Mouse (Mus musculus) ES-Bruce4 (cell line): ENCODE data around the gene Stx5a. TPM values are rescaled to one million over a fixed set of nuclear protein-coding genes. Genes with fewer than 3 reads are reported as not detected.

ENCODE experiments used
- H3K27ac ChIP-seq: 2 replicates; pipeline ENCODE4 v1.5.1; 2012; ENCODE audit warnings: low read length, inconsistent platforms; ENCODE audit not compliant: insufficient read depth
- H3K27me3 ChIP-seq: 2 replicates; pipeline ENCODE4 v1.6.1; 2012; ENCODE audit warnings: mild to moderate bottlenecking, low read length, inconsistent platforms; ENCODE audit not compliant: control insufficient read depth, poor library complexity, insufficient read depth, severe bottlenecking
- H3K36me3 ChIP-seq: 2 replicates; pipeline ENCODE4 v1.6.1; 2012; ENCODE audit warnings: inconsistent platforms, mild to moderate bottlenecking, low read length, moderate library complexity; ENCODE audit not compliant: control insufficient read depth, poor library complexity, insufficient read depth, severe bottlenecking
- H3K4me1 ChIP-seq: one replicate; pipeline ENCODE4 v1.8.1; 2011; ENCODE audit warnings: low read length; ENCODE audit not compliant: control insufficient read depth, insufficient read depth
- H3K4me3 ChIP-seq: 2 replicates; pipeline ENCODE4 v1.5.1; 2011; ENCODE audit warnings: low read depth, mild to moderate bottlenecking, low read length
- H3K9ac ChIP-seq: 2 replicates; pipeline ENCODE4 v1.6.1; 2012; ENCODE audit warnings: low read depth, mild to moderate bottlenecking, inconsistent platforms; ENCODE audit not compliant: poor library complexity, severe bottlenecking
- H3K9me3 ChIP-seq: replicated peaks from 2 replicates; pipeline ENCODE4 v1.6.1; 2012; ENCODE audit warnings: mild to moderate bottlenecking, low read length, inconsistent platforms; ENCODE audit not compliant: control insufficient read depth, poor library complexity, insufficient read depth, severe bottlenecking
- CTCF ChIP-seq: IDR thresholded peaks from one replicate; pipeline ENCODE4 v1.8.1; 2011; ENCODE audit warnings: low read depth, low read length
- EP300 ChIP-seq: IDR thresholded peaks from 2 replicates; pipeline ENCODE4 v1.6.1; 2011; ENCODE audit warnings: low read depth, low read length; ENCODE audit not compliant: insufficient read depth
- POLR2A ChIP-seq: IDR thresholded peaks from one replicate; pipeline ENCODE4 v1.8.1; 2011; ENCODE audit warnings: low read length; ENCODE audit not compliant: insufficient read depth
- polyA plus RNA-seq: library from polyadenylated mRNA; stranded (reverse); fragments of >200 nt; gene quantifications from 2 replicates; pipeline ENCODE4 v1.2.4, GENCODE M21; 2011; ENCODE audit warnings: low read depth; ENCODE audit not compliant: missing spikeins, insufficient read depth, insufficient read length

Stx5a gene
- polyA plus RNA-seq, 1 experiment, result 47.1 TPM

GRCm38 (mm10) chr19:8703571-8703970, 37.6 kb upstream of the Stx5a start:
- Histone ChIP-seq H3K9ac (no peak overlapping the region), H3K4me1 (peaks cover 3% of the 10 kb centered on the region), H3K36me3 (peaks cover 21% of the 10 kb centered on the region), H3K4me3 (no peak overlapping the region), H3K27ac (0 out of 2 replicates have a peak overlapping the region, but pooled peaks have one; percentile 49), H3K9me3 (no peaks in the 10 kb centered on the region), H3K27me3 (no peaks in the 10 kb centered on the region)
- no peak for TF ChIP-seq POLR2A
- TF ChIP-seq EP300, result no peak
- TF ChIP-seq CTCF, result no peak

DNA sequence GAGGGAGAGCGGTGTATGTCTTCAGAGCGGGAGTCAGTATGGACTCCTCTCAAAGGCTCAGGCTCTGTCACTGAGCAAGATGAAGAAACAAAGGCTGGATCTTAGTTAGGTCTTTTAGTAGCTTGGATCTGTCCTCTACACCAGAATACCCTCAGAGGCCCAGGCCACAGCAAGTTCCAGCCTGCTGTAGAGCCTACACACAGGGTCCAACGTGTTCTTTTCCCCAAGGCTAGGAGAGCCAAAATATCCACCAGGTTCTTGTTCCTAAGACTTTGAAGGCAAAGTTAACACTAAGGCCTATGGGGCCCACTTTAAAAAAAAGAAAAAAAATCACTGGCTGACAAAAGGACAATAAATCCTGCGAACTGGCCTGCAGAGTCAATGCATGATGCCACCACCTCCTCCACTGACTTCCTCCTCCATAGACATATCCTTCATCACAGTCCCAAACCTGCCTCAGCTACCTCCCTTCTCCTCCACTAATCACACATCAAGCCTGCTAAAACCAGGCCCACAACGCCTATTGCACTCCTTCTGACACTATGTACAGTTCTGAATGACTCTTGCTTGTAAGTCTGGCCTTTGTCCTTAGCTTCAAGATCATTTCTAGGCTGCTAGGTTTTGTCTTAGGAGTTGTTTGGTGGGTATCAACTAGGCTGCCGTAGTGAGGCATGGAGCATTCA, 36.0 kb upstream of the Stx5a start:
- Histone ChIP-seq H3K36me3 (peaks cover 37% of the 10 kb centered on the region), H3K9ac (no peak overlapping the region), H3K27me3 (no peaks in the 10 kb centered on the region), H3K4me3 (no peak overlapping the region), H3K4me1 (peaks cover 3% of the 10 kb centered on the region), H3K27ac (peak overlapping the region; percentile 73), H3K9me3 (no peaks in the 10 kb centered on the region)
- TF ChIP-seq CTCF, result no peak
- no peak for TF ChIP-seq POLR2A
- TF ChIP-seq EP300, result no peak

- no peak for TF ChIP-seq CTCF
- TF ChIP-seq POLR2A, result no peak
- no peak for TF ChIP-seq EP300
- Histone ChIP-seq H3K36me3 (peaks cover 47% of the 10 kb centered on the region), H3K27ac (peak overlapping the region; percentile 76)
Measured at GRCm38 (mm10) chr19:8706132-8706667, 35.0 kb upstream of the Stx5a start.

DNA sequence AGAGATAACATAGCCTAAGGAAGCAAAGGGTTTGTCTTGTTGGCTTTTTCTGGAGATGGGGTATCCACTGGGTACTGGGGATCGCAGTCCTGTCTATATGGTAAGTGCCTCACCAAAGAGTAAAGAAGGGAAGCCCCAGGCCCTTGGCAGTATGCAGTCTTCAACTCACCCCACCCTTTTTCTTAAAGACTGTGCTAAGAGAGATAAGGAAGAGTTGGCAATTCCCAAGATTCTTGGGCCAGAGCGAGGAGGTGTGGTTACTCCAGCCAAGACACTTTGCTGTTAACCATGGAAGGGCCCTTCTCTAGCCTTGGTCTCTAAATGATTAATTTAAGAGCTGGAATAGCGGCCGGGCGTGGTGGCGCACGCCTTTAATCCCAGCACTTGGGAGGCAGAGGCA, 34.3 kb upstream of the Stx5a start:
- Histone ChIP-seq H3K27me3 (no peaks in the 10 kb centered on the region), H3K9ac (no peak overlapping the region), H3K9me3 (no peaks in the 10 kb centered on the region), H3K4me1 (peaks cover 3% of the 10 kb centered on the region), H3K36me3 (peaks cover 53% of the 10 kb centered on the region), H3K4me3 (no peak overlapping the region), H3K27ac (peak overlapping the region; percentile 76)
- TF ChIP-seq POLR2A, result no peak
- no peak for TF ChIP-seq CTCF

More at GRCm38 (mm10) chr19:8706132-8706667, 35.0 kb upstream of the Stx5a start:
- H3K27me3 ChIP-seq, result no peaks in the 10 kb centered on the region
- H3K4me3 ChIP-seq, result no peak overlapping the region
- H3K9ac ChIP-seq, result no peak overlapping the region
- peaks cover 3% of the 10 kb centered on the region for H3K4me1 ChIP-seq
- no peaks in the 10 kb centered on the region for H3K9me3 ChIP-seq

GRCm38 (mm10) chr19:8708954-8709353, 32.3 kb upstream of the Stx5a start:
- H3K9ac ChIP-seq, result no peak overlapping the region
- H3K36me3 ChIP-seq, result peaks cover 57% of the 10 kb centered on the region
- no peak overlapping the region; the same call in 1 of the 2 replicates for H3K27ac ChIP-seq
- H3K4me1 ChIP-seq, result no peaks in the 10 kb centered on the region
- TF ChIP-seq POLR2A, result no peak
- TF ChIP-seq EP300, result no peak
- TF ChIP-seq CTCF, result no peak
- H3K9me3 ChIP-seq, result no peaks in the 10 kb centered on the region
- no peak overlapping the region for H3K4me3 ChIP-seq
- H3K27me3 ChIP-seq, result no peaks in the 10 kb centered on the region

DNA sequence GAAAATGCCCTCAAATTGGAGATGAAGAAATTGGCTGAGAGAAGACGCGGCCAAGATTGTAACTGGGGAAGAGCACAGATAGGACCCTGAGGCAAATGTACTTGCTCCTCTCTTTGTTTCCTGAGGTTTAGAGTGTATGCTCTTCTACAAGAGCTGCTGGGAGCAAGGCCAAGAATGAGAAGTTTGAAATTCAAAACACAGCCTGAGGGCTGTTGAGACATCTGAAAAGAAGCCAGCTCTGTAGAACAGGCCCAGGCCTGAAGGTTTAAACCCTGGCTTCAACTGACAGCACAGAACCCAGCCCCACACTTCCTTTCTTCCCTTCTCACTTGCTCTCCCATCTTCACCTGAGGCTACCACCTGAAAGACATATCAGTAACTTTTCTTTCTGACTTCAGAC, 31.2 kb upstream of the Stx5a start:
- no peaks in the 10 kb centered on the region for H3K9me3 ChIP-seq
- H3K9ac ChIP-seq, result peak overlapping the region; percentile 81

More for the DNA sequence above, 31.2 kb upstream of the Stx5a start:
- Histone ChIP-seq H3K27me3 (no peaks in the 10 kb centered on the region), H3K27ac (peak overlapping the region; percentile 67), H3K4me3 (no peak overlapping the region), H3K4me1 (no peaks in the 10 kb centered on the region), H3K36me3 (peaks cover 57% of the 10 kb centered on the region)
- no peak for TF ChIP-seq CTCF
- no peak for TF ChIP-seq POLR2A
- no peak for TF ChIP-seq EP300
